Mouse (Mus musculus) erythroblast, embryonic 14.5 days (primary cell): ENCODE data around the gene Eif4h.

Source experiments
- GATA1 ChIP-seq: IDR thresholded peaks from 2 replicates; pipeline ENCODE4 v1.6.1; 2012; ENCODE audit warnings: low read length, inconsistent platforms, mixed read lengths
- TAL1 ChIP-seq: IDR thresholded peaks from 3 replicates; pipeline ENCODE4 v1.6.1; 2012; ENCODE audit warnings: low read length, inconsistent platforms, mixed read lengths

- TF ChIP-seq GATA1 (no peak), TAL1 (no peak)
Observed at GRCm38 (mm10) chr5:134630835-134631234, 8.5 kb downstream of the Eif4h start.
